Mouse (Mus musculus): ENCODE results near the gene Adam8. TPM values are rescaled to one million over a fixed set of nuclear protein-coding genes. Genes with fewer than 3 reads are reported as not detected.

Gene Adam8
- polyA plus RNA-seq, 1 experiment from 2014 or later = 2.8 TPM

DNA sequence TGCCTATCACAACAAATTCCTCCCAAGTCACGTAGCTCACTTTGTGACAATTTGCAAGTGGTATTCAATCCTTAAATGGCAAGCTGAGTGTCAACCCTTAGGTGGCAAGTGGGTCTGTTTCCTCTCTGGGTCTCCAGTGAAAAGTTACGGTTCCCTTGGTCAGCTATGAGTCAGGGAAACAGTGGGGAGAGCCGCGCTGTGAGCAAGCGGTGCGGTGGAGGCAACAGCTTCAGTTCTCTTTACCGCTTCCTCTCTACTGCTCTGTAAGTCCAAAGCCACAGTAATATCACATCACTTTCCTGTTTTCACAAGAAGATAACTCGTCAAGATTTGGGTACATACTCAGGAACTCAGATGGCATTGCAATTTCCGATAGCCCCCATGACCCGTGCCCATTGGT lies 18.1 kb downstream of the Adam8 start:
- no peaks in the 10 kb centered on the region for H3K9me3 ChIP-seq (ENCODE audit: control insufficient read depth, low read depth, low read length)
- no peak overlapping the region for H3K4me2 ChIP-seq (replicated peaks; ENCODE audit: low read depth, low read length)
- no peak overlapping the region for H3K9ac ChIP-seq (replicated peaks; ENCODE audit: low read depth, low read length)
- no peak overlapping the region for H3K4me3 ChIP-seq (ENCODE audit: low read depth, low read length)
- no peaks in the 10 kb centered on the region for H3K27me3 ChIP-seq (ENCODE audit: control insufficient read depth, insufficient read depth, low read length)
- H3K36me3 ChIP-seq (ENCODE audit: control insufficient read depth, insufficient read depth, low read length) = no peaks in the 10 kb centered on the region
- no peak overlapping the region for H3K27ac ChIP-seq (ENCODE audit: low read length)
- ATAC-seq (ENCODE audit: insufficient number of reproducible peaks, insufficient read depth, low FRiP score, low read depth) = no peak
- no peaks in the 10 kb centered on the region for H3K4me1 ChIP-seq (ENCODE audit: control insufficient read depth, insufficient read depth, low read length)
- WGBS = 89% methylated on average over 10 of the region's 10 CpGs

- H3K4me2 ChIP-seq (replicated peaks; ENCODE audit: low read depth, low read length) = no peak overlapping the region
- no peaks in the 10 kb centered on the region for H3K27me3 ChIP-seq (ENCODE audit: control insufficient read depth, insufficient read depth, low read length)
- no peak for ATAC-seq (ENCODE audit: insufficient number of reproducible peaks, insufficient read depth, low FRiP score, low read depth)
Measured at GRCm38 (mm10) chr7:139972923-139973331, 19.4 kb downstream of the Adam8 start.

DNA sequence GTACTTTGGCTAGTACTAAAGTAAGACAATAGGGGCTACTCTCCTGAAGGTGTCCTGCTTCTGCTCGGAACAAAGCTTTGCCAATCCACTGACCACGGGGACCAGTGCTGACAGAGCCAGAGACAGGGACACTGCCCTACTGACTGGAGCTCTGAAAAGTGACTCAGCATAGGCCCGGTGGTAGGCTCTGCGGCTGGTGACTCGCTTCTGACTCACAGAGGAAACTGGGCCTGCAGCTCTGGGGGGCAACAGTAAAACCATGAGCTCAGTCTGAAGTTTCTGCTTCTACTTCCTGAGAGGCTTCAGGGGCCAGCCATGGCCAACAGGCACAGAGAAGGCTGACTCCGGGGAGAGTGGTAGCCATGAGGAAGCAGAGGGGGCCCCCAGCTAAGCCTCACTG lies 20.9 kb downstream of the Adam8 start:
- ATAC-seq (ENCODE audit: insufficient number of reproducible peaks, insufficient read depth, low FRiP score, low read depth) = no peak
- H3K9me3 ChIP-seq (ENCODE audit: control insufficient read depth, low read depth, low read length) = no peaks in the 10 kb centered on the region

More at GRCm38 (mm10) chr7:139972923-139973331, 19.4 kb downstream of the Adam8 start:
- Histone ChIP-seq H3K4me1 (ENCODE audit: control insufficient read depth, insufficient read depth, low read length) (no peaks in the 10 kb centered on the region), H3K36me3 (ENCODE audit: control insufficient read depth, insufficient read depth, low read length) (no peaks in the 10 kb centered on the region), H3K9ac (replicated peaks; ENCODE audit: low read depth, low read length) (no peak overlapping the region), H3K27ac (ENCODE audit: low read length) (no peak overlapping the region), H3K9me3 (ENCODE audit: control insufficient read depth, low read depth, low read length) (no peaks in the 10 kb centered on the region), H3K4me3 (ENCODE audit: low read depth, low read length) (no peak overlapping the region)

GRCm38 (mm10) chr7:139970979-139971378 lies 21.4 kb downstream of the Adam8 start:
- Histone ChIP-seq H3K4me2 (replicated peaks; ENCODE audit: low read depth, low read length) (no peak overlapping the region), H3K27ac (ENCODE audit: low read length) (no peak overlapping the region), H3K9ac (replicated peaks; ENCODE audit: low read depth, low read length) (no peak overlapping the region), H3K4me3 (ENCODE audit: low read depth, low read length) (no peak overlapping the region), H3K4me1 (ENCODE audit: control insufficient read depth, insufficient read depth, low read length) (no peaks in the 10 kb centered on the region), H3K36me3 (ENCODE audit: control insufficient read depth, insufficient read depth, low read length) (no peaks in the 10 kb centered on the region), H3K27me3 (ENCODE audit: control insufficient read depth, insufficient read depth, low read length) (no peaks in the 10 kb centered on the region), H3K9me3 (ENCODE audit: control insufficient read depth, low read depth, low read length) (no peaks in the 10 kb centered on the region)
- ATAC-seq (ENCODE audit: insufficient number of reproducible peaks, insufficient read depth, low FRiP score, low read depth) = no peak
- 70% methylated on average over 5 of the region's 5 CpGs for WGBS

More for the DNA sequence above, 20.9 kb downstream of the Adam8 start:
- no peak overlapping the region for H3K4me3 ChIP-seq (ENCODE audit: low read depth, low read length)
- WGBS = 69% methylated on average over 6 of the region's 6 CpGs
- no peak overlapping the region for H3K27ac ChIP-seq (ENCODE audit: low read length)
- no peak overlapping the region for H3K4me2 ChIP-seq (replicated peaks; ENCODE audit: low read depth, low read length)
- H3K4me1 ChIP-seq (ENCODE audit: control insufficient read depth, insufficient read depth, low read length) = no peaks in the 10 kb centered on the region
- no peaks in the 10 kb centered on the region for H3K27me3 ChIP-seq (ENCODE audit: control insufficient read depth, insufficient read depth, low read length)
- H3K36me3 ChIP-seq (ENCODE audit: control insufficient read depth, insufficient read depth, low read length) = no peaks in the 10 kb centered on the region
- H3K9ac ChIP-seq (replicated peaks; ENCODE audit: low read depth, low read length) = no peak overlapping the region

DNA sequence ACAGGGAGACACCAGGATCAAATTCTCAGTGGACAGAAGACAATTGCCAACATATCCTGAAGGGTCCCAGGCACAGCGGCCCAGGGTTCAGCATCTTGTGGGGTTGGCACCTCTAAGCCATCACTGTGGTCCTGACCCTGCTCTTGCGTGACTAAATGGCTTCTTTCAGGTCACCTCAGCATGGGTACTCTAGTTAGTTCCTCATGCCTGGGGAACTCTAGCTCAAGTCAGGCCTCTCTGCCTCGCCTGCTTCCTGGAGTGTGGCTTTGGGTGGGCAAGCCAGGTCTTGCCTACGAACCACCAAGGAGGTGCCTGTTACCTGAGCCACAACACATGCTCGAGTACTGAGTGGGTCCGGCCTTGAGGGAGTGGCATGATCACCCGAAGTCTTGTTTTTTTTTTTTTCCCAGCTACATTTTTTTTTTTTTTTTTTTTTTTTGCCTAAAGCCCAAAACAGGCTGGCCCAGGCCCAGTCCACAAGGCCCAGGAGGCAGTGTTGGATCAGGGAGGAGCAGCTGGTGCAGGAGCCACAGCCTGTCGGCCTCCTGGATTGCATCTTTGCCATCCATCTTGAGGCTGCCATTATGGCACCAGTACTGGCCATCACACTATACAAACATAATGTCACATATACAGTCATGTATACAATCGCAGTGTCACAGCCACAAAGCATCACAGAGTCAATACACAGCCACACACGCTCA lies 22.0 kb downstream of the Adam8 start:
- no peak for ATAC-seq (ENCODE audit: insufficient number of reproducible peaks, insufficient read depth, low FRiP score, low read depth)
- no peak overlapping the region for H3K27ac ChIP-seq (ENCODE audit: low read length)
- H3K4me2 ChIP-seq (replicated peaks; ENCODE audit: low read depth, low read length) = no peak overlapping the region
- H3K36me3 ChIP-seq (ENCODE audit: control insufficient read depth, insufficient read depth, low read length) = no peaks in the 10 kb centered on the region
- H3K4me3 ChIP-seq (ENCODE audit: low read depth, low read length) = no peak overlapping the region
- 76% methylated on average over 10 of the region's 10 CpGs for WGBS
- no peaks in the 10 kb centered on the region for H3K4me1 ChIP-seq (ENCODE audit: control insufficient read depth, insufficient read depth, low read length)
- H3K9ac ChIP-seq (replicated peaks; ENCODE audit: low read depth, low read length) = no peak overlapping the region
- H3K9me3 ChIP-seq (ENCODE audit: control insufficient read depth, low read depth, low read length) = no peaks in the 10 kb centered on the region
- no peaks in the 10 kb centered on the region for H3K27me3 ChIP-seq (ENCODE audit: control insufficient read depth, insufficient read depth, low read length)

DNA sequence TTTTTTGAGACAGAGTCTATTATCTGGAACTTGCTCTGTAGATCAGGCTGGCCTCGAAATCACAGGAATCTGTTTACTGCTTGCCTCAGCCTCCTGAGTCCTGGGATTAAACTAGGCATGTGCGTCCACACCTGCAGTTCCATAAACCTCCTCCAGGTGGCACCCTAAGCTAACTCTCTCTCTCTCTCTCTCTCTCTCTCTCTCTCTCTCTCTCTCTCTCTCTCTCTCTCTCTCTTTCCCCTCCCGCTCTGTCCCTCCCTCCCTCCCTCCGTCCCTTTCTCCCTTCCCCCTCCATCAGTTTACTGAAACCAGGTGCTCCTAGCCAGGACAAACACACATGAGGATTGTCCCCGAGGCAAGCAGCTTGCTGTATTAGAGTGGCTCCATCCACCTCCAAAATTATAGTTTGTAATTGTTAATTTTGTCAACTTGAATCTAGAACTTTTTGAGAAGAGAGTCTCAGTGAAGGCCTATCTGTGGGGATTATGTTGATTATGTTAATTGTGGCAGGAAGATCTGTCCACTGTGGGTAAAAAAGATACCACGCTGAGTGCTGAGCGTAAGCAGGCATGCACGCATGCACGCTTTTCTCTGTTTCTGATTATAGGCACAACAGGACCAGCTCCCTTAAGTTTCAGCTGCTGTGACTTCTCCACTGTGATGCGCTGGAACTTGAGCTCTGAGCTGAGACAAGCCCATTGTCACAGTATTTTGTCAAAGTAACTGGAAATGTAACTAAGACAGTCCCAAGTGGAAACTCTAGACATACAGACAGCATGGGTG lies 22.8 kb downstream of the Adam8 start:
- H3K27me3 ChIP-seq (ENCODE audit: control insufficient read depth, insufficient read depth, low read length) = no peaks in the 10 kb centered on the region
- no peak overlapping the region for H3K9ac ChIP-seq (replicated peaks; ENCODE audit: low read depth, low read length)
- no peaks in the 10 kb centered on the region for H3K9me3 ChIP-seq (ENCODE audit: control insufficient read depth, low read depth, low read length)
- no peaks in the 10 kb centered on the region for H3K36me3 ChIP-seq (ENCODE audit: control insufficient read depth, insufficient read depth, low read length)
- no peak for ATAC-seq (ENCODE audit: insufficient number of reproducible peaks, insufficient read depth, low FRiP score, low read depth)
- H3K4me3 ChIP-seq (ENCODE audit: low read depth, low read length) = no peak overlapping the region
- H3K4me2 ChIP-seq (replicated peaks; ENCODE audit: low read depth, low read length) = no peak overlapping the region
- H3K27ac ChIP-seq (ENCODE audit: low read length) = no peak overlapping the region
- 42% methylated on average over 10 of the region's 10 CpGs for WGBS
- no peaks in the 10 kb centered on the region for H3K4me1 ChIP-seq (ENCODE audit: control insufficient read depth, insufficient read depth, low read length)

DNA sequence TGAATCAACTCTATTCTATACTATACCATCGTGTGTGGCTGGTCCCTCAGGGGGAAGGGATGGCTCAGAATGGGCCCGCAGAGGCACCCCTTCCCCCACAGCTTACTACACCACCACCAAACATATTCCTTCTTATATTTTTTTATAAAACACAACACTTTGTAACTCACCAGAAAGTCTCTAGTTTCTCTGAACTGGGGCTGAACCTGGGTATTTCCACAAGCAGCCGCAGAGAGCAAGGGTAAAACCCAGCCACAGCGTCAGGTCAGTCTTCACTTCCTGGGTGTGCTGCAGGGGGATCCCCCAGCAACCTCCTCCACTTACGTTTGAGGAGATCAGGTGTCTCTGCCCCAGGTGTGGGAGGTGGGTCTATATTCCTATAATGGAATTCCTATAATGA lies 23.9 kb downstream of the Adam8 start:
- H3K9ac ChIP-seq (replicated peaks; ENCODE audit: low read depth, low read length) = no peak overlapping the region

GRCm38 (mm10) chr7:139967175-139967574 lies 25.2 kb downstream of the Adam8 start:
- no peaks in the 10 kb centered on the region for H3K9me3 ChIP-seq (ENCODE audit: control insufficient read depth, low read depth, low read length)
- H3K27ac ChIP-seq (ENCODE audit: low read length) = no peak overlapping the region
- H3K27me3 ChIP-seq (ENCODE audit: control insufficient read depth, insufficient read depth, low read length) = no peaks in the 10 kb centered on the region
- ATAC-seq (ENCODE audit: insufficient number of reproducible peaks, insufficient read depth, low FRiP score, low read depth) = no peak
- whole genome bisulfite sequencing = 32% methylated on average over 4 of the region's 4 CpGs
- H3K4me2 ChIP-seq (replicated peaks; ENCODE audit: low read depth, low read length) = no peak overlapping the region
- H3K9ac ChIP-seq (replicated peaks; ENCODE audit: low read depth, low read length) = no peak overlapping the region
- no peak overlapping the region for H3K4me3 ChIP-seq (ENCODE audit: low read depth, low read length)
- H3K4me1 ChIP-seq (ENCODE audit: control insufficient read depth, insufficient read depth, low read length) = no peaks in the 10 kb centered on the region
- H3K36me3 ChIP-seq (ENCODE audit: control insufficient read depth, insufficient read depth, low read length) = no peaks in the 10 kb centered on the region

More for the DNA sequence above, 23.9 kb downstream of the Adam8 start:
- Histone ChIP-seq H3K27ac (ENCODE audit: low read length) (no peak overlapping the region), H3K27me3 (ENCODE audit: control insufficient read depth, insufficient read depth, low read length) (no peaks in the 10 kb centered on the region), H3K36me3 (ENCODE audit: control insufficient read depth, insufficient read depth, low read length) (no peaks in the 10 kb centered on the region), H3K9me3 (ENCODE audit: control insufficient read depth, low read depth, low read length) (no peaks in the 10 kb centered on the region), H3K4me2 (replicated peaks; ENCODE audit: low read depth, low read length) (no peak overlapping the region), H3K4me1 (ENCODE audit: control insufficient read depth, insufficient read depth, low read length) (no peaks in the 10 kb centered on the region), H3K4me3 (ENCODE audit: low read depth, low read length) (no peak overlapping the region)
- 55% methylated on average over 5 of the region's 5 CpGs for WGBS
- no peak for ATAC-seq (ENCODE audit: insufficient number of reproducible peaks, insufficient read depth, low FRiP score, low read depth)

All from stomach, embryonic 14.5 days (tissue).